14 mouse cellular contexts compared by ENCODE assay signal in the genomic region with DNA sequence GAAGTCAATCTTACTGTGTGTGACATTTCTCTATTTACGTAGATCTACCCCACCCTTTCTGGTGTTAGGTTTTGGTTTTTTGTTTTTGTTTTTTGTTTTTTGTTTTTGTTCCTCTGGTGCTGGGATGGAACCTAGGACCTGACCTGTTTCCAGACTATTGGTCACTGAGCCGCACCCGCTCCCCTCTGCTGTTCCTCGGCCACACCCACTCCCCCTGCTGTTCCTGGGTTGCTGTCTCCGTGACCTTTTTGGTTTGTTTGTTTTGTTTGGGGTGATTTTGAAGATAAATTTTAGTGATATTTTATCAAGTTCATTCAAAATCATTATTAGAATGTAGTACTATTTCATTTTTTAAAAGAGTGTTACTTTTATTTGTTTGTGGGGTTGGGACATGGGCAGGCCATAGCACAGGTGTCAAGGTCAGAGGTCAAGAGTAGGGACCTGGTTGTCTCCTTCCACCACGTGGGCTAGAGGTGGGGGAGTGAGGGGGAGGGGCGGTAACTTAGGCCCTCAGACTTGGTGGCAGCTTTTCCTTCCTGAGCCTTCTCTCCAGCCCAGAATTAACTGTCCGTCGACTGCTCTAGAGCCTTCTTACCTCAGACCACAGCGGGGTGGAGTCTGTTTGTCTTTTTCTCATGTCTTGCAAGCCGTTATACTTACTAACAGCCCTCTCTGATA.
"Had no signal": no experiment of that assay in that cellular context is flagged by ENCODE, and none has a peak within 500 bp of the region (broad histone marks: within the 10 kb centered on the region; RNA-seq: fewer than 3 reads in every experiment).

No protein-coding gene starts in this region.

- H3K9ac ChIP-seq: lung, embryonic 14.5 days; midbrain, embryonic 13.5 days; midbrain, embryonic 15.5 days; neural tube, embryonic 12.5 days; stomach, embryonic 15.5 days had no signal

- H3K36me3 ChIP-seq: midbrain, embryonic 13.5 days; midbrain, embryonic 15.5 days; neural tube, embryonic 12.5 days; stomach, embryonic 15.5 days had no signal

- H3K27me3 ChIP-seq: midbrain, embryonic 15.5 days; neural tube, embryonic 12.5 days; stomach, embryonic 15.5 days had no signal

- H3K4me2 ChIP-seq: lung, embryonic 14.5 days; midbrain, embryonic 11.5 days; midbrain, embryonic 13.5 days; midbrain, embryonic 15.5 days; neural tube, embryonic 12.5 days; stomach, embryonic 15.5 days had no signal

- ATAC-seq: midbrain, embryonic 13.5 days; midbrain, embryonic 15.5 days had no signal

- H3K27ac ChIP-seq: midbrain, embryonic 13.5 days; midbrain, embryonic 15.5 days; neural tube, embryonic 12.5 days; stomach, embryonic 15.5 days; stomach, postnatal 0 days had no signal

- H3K4me3 ChIP-seq: midbrain, embryonic 13.5 days; midbrain, embryonic 15.5 days; neural tube, embryonic 12.5 days; stomach, embryonic 15.5 days had no signal

- DNase-seq: lung, adult 18-20 months; lung, embryonic 14.5 days; lung, postnatal 10 days; lung, postnatal 4 days; right cerebral cortex, postnatal 25 days; thymus, adult 2 months; thymus, postnatal 25 days; thymus, postnatal 4 days had no signal

- H3K9me3 ChIP-seq: midbrain, embryonic 15.5 days; neural tube, embryonic 12.5 days; stomach, embryonic 15.5 days had no signal

- H3K4me1 ChIP-seq: midbrain, embryonic 13.5 days; midbrain, embryonic 15.5 days; neural tube, embryonic 12.5 days; stomach, embryonic 15.5 days had no signal
